ENCODE assay signal across 8 mouse cellular contexts in the genomic region with DNA sequence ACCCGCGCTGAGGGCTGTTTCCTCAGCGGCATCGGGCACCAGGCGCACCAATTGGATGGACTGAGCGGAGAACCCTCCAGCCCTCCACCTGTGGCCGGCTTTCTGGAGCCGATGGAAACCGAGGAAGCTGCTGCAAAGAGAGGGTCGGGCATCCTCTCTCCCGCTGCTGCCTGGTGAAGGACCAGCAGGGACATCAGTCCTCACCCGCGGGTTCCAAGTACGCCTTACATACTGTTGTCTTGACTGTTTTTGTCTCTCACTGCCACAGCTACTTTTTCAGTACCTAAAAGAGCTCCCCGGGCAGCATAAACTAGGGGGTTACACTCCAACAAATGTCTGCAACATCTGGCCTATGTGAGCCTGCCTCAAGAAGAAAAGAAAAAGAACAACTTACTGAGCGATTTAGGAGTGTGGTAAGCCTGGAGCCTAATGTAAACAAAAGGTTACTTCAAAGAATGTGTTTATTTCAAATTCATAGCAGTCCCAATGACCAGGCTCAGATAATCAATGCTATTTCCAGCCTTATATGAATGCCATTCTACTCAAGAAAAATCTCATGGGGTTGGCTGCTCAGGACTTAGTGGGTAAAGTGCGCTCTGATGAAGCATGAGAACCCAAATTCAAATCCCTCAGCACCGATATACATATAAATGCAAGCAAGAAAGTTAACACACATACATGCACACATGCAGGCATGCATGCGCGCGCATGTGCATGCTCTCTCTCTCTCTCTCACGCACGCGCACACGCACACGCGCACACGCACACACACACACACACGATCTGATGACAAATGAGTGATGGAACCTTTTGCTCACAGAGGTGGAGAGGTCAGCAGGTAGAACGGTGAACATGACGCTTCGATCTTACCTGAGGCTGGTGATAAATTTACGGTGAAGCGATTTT. TPM values are rescaled to one million over a fixed set of nuclear protein-coding genes. Genes with fewer than 3 reads are reported as not detected.
A peak's percentile ranks its signal among the peaks of the same experiment; 100 is the strongest.
DNase-seq lines count a peak whose midpoint lies in the region; ATAC-seq and TF ChIP-seq lines count a peak whose summit lies in the region.

No protein-coding gene starts in this region.

- TF ChIP-seq POLR2A in spleen, adult 2 months (IDR thresholded peaks at IDR 0.05; ENCODE audit: low read depth, low read length) = no peak

- H3K4me1 ChIP-seq in spleen, adult 2 months (ENCODE audit: control insufficient read depth, insufficient read depth, insufficient read length) = peaks cover 9% of the 10 kb centered on the region
- peaks cover 30% of the 10 kb centered on the region for H3K4me1 ChIP-seq in hindbrain, embryonic 13.5 days (replicated peaks)
- peaks cover 18% of the 10 kb centered on the region for H3K4me1 ChIP-seq in midbrain, embryonic 16.5 days (ENCODE audit: control insufficient read depth, insufficient read depth, low read length)

- H3K27ac ChIP-seq in spleen, adult 2 months (ENCODE audit: insufficient read depth, low read length) = no peak overlapping the region
- no peak overlapping the region for H3K27ac ChIP-seq in hindbrain, embryonic 13.5 days
- H3K27ac ChIP-seq in midbrain, embryonic 16.5 days (ENCODE audit: low read length) = no peak overlapping the region

- TF ChIP-seq CTCF in spleen, adult 2 months (IDR thresholded peaks at IDR 0.05; ENCODE audit: extremely low read depth, insufficient read depth, insufficient read length, insufficient replicate concordance) = no peak

- DNase-seq in spleen, adult 2 months (ENCODE audit: low read depth in 1 of 2, low spot score in 2 of 2) = no peak
- DNase-seq in spleen, postnatal 14 days (ENCODE audit: low spot score in 2 of 2) = no peak
- DNase-seq in cerebellum, postnatal 14 days = peak; percentile 23 to 35
- DNase-seq in right cerebral cortex, postnatal 14 days = no peak
- no peak for DNase-seq in adrenal gland, adult (ENCODE audit: inconsistent age in 2 of 2, low spot score in 1 of 2)
- DNase-seq in left cerebral cortex, postnatal 36 days (ENCODE audit: low spot score in 2 of 2) = no peak

- intact Hi-C loops in left cerebral cortex, postnatal 36 days (cut with DNase I) = loop anchor here (2.0 to 10.0 kb wide), 3 partner anchors 32 to 206 kb away; partner anchors contain the start of genes Lyrm2 and Rragd

- no peaks in the 10 kb centered on the region for H3K9me3 ChIP-seq in hindbrain, embryonic 13.5 days
- no peaks in the 10 kb centered on the region; the same call in 1 of the 2 replicates for H3K9me3 ChIP-seq in midbrain, embryonic 16.5 days (replicated peaks; ENCODE audit: control insufficient read depth, low read length, poor library complexity, severe bottlenecking)

- H3K9ac ChIP-seq in hindbrain, embryonic 13.5 days = peak overlapping the region; percentile 78
- peak overlapping the region; percentile 77 for H3K9ac ChIP-seq in midbrain, embryonic 16.5 days (ENCODE audit: low read depth, low read length)

- WGBS in spleen, adult 2 months = 6% methylated on average over 34 of the region's 34 CpGs
- WGBS in hindbrain, embryonic 13.5 days = 4% methylated on average over 34 of the region's 34 CpGs
- 6% methylated on average over 34 of the region's 34 CpGs for WGBS in midbrain, embryonic 16.5 days

- peaks cover 11% of the 10 kb centered on the region for H3K27me3 ChIP-seq in spleen, adult 2 months (ENCODE audit: control insufficient read depth, insufficient read depth, low read length)
- H3K27me3 ChIP-seq in hindbrain, embryonic 13.5 days = 0 out of 2 replicates have a peak, but pooled peaks cover 6% of the 10 kb centered on the region
- H3K27me3 ChIP-seq in midbrain, embryonic 16.5 days (ENCODE audit: control insufficient read depth, insufficient read depth, low read depth, low read length) = no peaks in the 10 kb centered on the region

- H3K4me3 ChIP-seq in spleen, adult 2 months (ENCODE audit: extremely low read depth, insufficient read depth, insufficient read length) = peak overlapping the region; percentile 53; the same call in 1 of the 2 replicates
- peak overlapping the region; percentile 67 for H3K4me3 ChIP-seq in hindbrain, embryonic 13.5 days
- H3K4me3 ChIP-seq in midbrain, embryonic 16.5 days (ENCODE audit: low read depth, low read length) = peak overlapping the region; percentile 77

- peak; percentile 73 for ATAC-seq in hindbrain, embryonic 13.5 days (ENCODE audit: low FRiP score)
- peak; percentile 70 for ATAC-seq in midbrain, embryonic 16.5 days

- peak overlapping the region; percentile 92 for H3K4me2 ChIP-seq in hindbrain, embryonic 13.5 days
- H3K4me2 ChIP-seq in midbrain, embryonic 16.5 days (ENCODE audit: low read length) = peak overlapping the region; percentile 94

- no peaks in the 10 kb centered on the region for H3K36me3 ChIP-seq in spleen, adult 2 months (ENCODE audit: control insufficient read depth, insufficient read depth, low read length)
- no peaks in the 10 kb centered on the region for H3K36me3 ChIP-seq in hindbrain, embryonic 13.5 days
- H3K36me3 ChIP-seq in midbrain, embryonic 16.5 days (ENCODE audit: control insufficient read depth, insufficient read depth, low read length) = no peaks in the 10 kb centered on the region

RNA-seq across cellular contexts. Expression of gene Ankrd6, which starts 0.6 kb away (rescaled TPM):
- 0.21 and 0.32 TPM in 2 replicates for polyA plus RNA-seq in spleen, adult 2 months (2012; rRNA removed)
- 19.0 and 22.4 TPM in 2 replicates for polyA plus RNA-seq in hindbrain, embryonic 13.5 days (2015; fragmentation: Nextera tagmentation; extraction: Ambion mirVana)
- 35.7 and 37.9 TPM in 2 replicates for polyA plus RNA-seq in midbrain, embryonic 16.5 days (2015; fragmentation: Nextera tagmentation; extraction: Ambion mirVana)
- 10 to 100 TPM; 41.9 to 56.6 TPM for total RNA-seq in left cerebral cortex, postnatal 36 days (2021)

RNA-seq across cellular contexts. Expression of gene Rragd, which starts 31.5 kb away (rescaled TPM):
- 1.0 and 1.3 TPM in 2 replicates for polyA plus RNA-seq in spleen, adult 2 months (2012; rRNA removed)
- 30.6 and 36.2 TPM in 2 replicates for polyA plus RNA-seq in hindbrain, embryonic 13.5 days (2015; fragmentation: Nextera tagmentation; extraction: Ambion mirVana)
- 38.3 and 39.4 TPM in 2 replicates for polyA plus RNA-seq in midbrain, embryonic 16.5 days (2015; fragmentation: Nextera tagmentation; extraction: Ambion mirVana)
- 10 to 100 TPM; 83.2 to 90.1 TPM for total RNA-seq in left cerebral cortex, postnatal 36 days (2021)

Comparison
In these comparisons a context has a peak if more than half of its experiments do, and no peak if none do; other contexts are left out.
1. DNase-seq: peak in cerebellum, postnatal 14 days (2 of 2); none in spleen, adult 2 months (0 of 2), spleen, postnatal 14 days (0 of 2), right cerebral cortex, postnatal 14 days (single experiment), adrenal gland, adult (0 of 2) and left cerebral cortex, postnatal 36 days (0 of 2).
2. RNA of gene Ankrd6, which starts 0.6 kb away (polyA plus RNA-seq): 35.7 to 37.9 TPM in midbrain, embryonic 16.5 days and 19.0 to 22.4 TPM in hindbrain, embryonic 13.5 days; 0.21 to 0.32 TPM in spleen, adult 2 months; every median in the first group is over 10 times any median in the second.
3. RNA of gene Rragd, which starts 31.5 kb away (polyA plus RNA-seq): 38.3 to 39.4 TPM in midbrain, embryonic 16.5 days and 30.6 to 36.2 TPM in hindbrain, embryonic 13.5 days; 1.0 to 1.3 TPM in spleen, adult 2 months; every median in the first group is over 10 times any median in the second.
4. Peak in every context shown above with its lines, with median percentiles within 50 percentile points of each other: H3K4me3 ChIP-seq.